In the genomic region with DNA sequence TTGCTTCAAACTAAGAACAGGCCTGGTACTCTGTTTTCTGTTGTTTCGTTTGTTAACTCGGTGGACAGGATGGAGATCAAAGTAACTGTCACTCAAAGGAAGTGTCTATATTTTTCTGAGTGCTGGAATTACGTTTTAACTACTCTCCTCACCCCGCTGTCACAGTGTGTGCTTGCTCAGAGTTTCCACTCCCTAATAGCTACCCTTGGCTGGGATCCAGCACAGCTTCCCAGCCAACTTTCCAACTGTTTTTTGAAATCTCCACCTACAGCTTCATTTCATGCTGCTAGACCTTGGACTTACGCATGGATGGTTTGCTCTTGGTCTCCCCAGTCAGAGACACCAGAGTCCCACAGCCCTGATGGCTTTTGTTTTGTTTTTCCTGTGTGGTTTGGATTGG, we compare ENCODE assay signal across 8 mouse cellular contexts.
DNase-seq lines count a peak whose midpoint lies in the region; ATAC-seq lines count a peak whose summit lies in the region.

No protein-coding gene starts in this region.

- no peak overlapping the region for H3K4me3 ChIP-seq in embryonic facial prominence, embryonic 12.5 days
- H3K4me3 ChIP-seq in heart, embryonic 11.5 days (ENCODE audit: low read depth, low read length): no peak overlapping the region

- H3K9me3 ChIP-seq in embryonic facial prominence, embryonic 12.5 days: no peaks in the 10 kb centered on the region
- H3K9me3 ChIP-seq in heart, embryonic 11.5 days (replicated peaks; ENCODE audit: control insufficient read depth, low read length): no peaks in the 10 kb centered on the region

- H3K36me3 ChIP-seq in embryonic facial prominence, embryonic 12.5 days: no peaks in the 10 kb centered on the region
- H3K36me3 ChIP-seq in heart, embryonic 11.5 days (ENCODE audit: control insufficient read depth, insufficient read depth, low read length): no peaks in the 10 kb centered on the region

- no peaks in the 10 kb centered on the region for H3K27me3 ChIP-seq in embryonic facial prominence, embryonic 12.5 days
- no peaks in the 10 kb centered on the region for H3K27me3 ChIP-seq in heart, embryonic 11.5 days (ENCODE audit: control insufficient read depth, insufficient read depth, low read length)

- no peak overlapping the region for H3K9ac ChIP-seq in embryonic facial prominence, embryonic 12.5 days
- no peak overlapping the region for H3K9ac ChIP-seq in heart, embryonic 11.5 days (ENCODE audit: low read depth, low read length)

- H3K27ac ChIP-seq in embryonic facial prominence, embryonic 12.5 days: peak overlapping the region; percentile 71
- H3K27ac ChIP-seq in heart, embryonic 11.5 days (ENCODE audit: low read depth, low read length): peak overlapping the region; percentile 82

- 38% methylated on average over 5 of the region's 5 CpGs for WGBS in embryonic facial prominence, embryonic 12.5 days
- WGBS in heart, embryonic 11.5 days (ENCODE audit: insufficient replicate concordance): 22% methylated on average over 5 of the region's 5 CpGs

- H3K4me2 ChIP-seq in embryonic facial prominence, embryonic 12.5 days (replicated peaks): no peak overlapping the region
- H3K4me2 ChIP-seq in heart, embryonic 11.5 days: no peak overlapping the region

- DNase-seq in layer of hippocampus, adult 11-12 months (ENCODE audit: low spot score): peak; percentile 52
- DNase-seq in layer of hippocampus, adult 9-10 months (ENCODE audit: low spot score): no peak
- DNase-seq in kidney, postnatal 36 days: peak; percentile 90 to 93
- DNase-seq in lung, postnatal 36 days: peak; percentile 73
- no peak for DNase-seq in thymus, postnatal 14 days

- ATAC-seq in embryonic facial prominence, embryonic 12.5 days (ENCODE audit: insufficient number of reproducible peaks, insufficient read depth, low FRiP score, low TSS enrichment): peak; percentile 42; the same call in 1 of the 2 replicates
- peak; percentile 56; the same call in 1 of the 2 replicates for ATAC-seq in heart, embryonic 11.5 days (replicated peaks; ENCODE audit: insufficient number of reproducible peaks, low FRiP score, low TSS enrichment)
- no peak for ATAC-seq in erythroid progenitor cell, adult 5-6 weeks (replicated peaks; ENCODE audit: low FRiP score, poor library complexity, severe bottlenecking)

- H3K4me1 ChIP-seq in embryonic facial prominence, embryonic 12.5 days: peaks cover 9% of the 10 kb centered on the region; the same call in 1 of the 2 replicates
- H3K4me1 ChIP-seq in heart, embryonic 11.5 days (ENCODE audit: control insufficient read depth, insufficient read depth, low read length): peaks cover 41% of the 10 kb centered on the region

Comparison
In these comparisons a context has a peak if more than half of its experiments do, and no peak if none do; other contexts are left out.
1. DNase-seq: peak in layer of hippocampus, adult 11-12 months (single experiment), kidney, postnatal 36 days (2 of 2) and lung, postnatal 36 days (single experiment); none in layer of hippocampus, adult 9-10 months (single experiment) and thymus, postnatal 14 days (single experiment).